Mouse (Mus musculus) MEL (cell line): Measurements from ENCODE around the gene Atp1a2. TPM values are rescaled to one million over a fixed set of nuclear protein-coding genes. Genes with fewer than 3 reads are reported as not detected.

Source experiments
- DNase-seq: peaks from one replicate; pipeline ENCODE4 v3.0.0; 2011; ENCODE audit warnings: low read depth, low spot score
- H3K27ac ChIP-seq: 2 replicates; pipeline ENCODE4 v1.5.1; 2012; ENCODE audit warnings: low read depth, mild to moderate bottlenecking, control low read depth, low read length, moderate library complexity; ENCODE audit not compliant: control insufficient read depth
- H3K27me3 ChIP-seq, 2 experiments: fragments of 150-350 bp in 1 of 2; sonication (generic) in 1 of 2; 2 replicates each; pipeline ENCODE4 v1.6.1; 2012; ENCODE audit warnings: low read length in 2 of 2, mild to moderate bottlenecking in 2 of 2, improper control_type of control experiment in 1 of 2, moderate library complexity in 1 of 2; ENCODE audit not compliant: insufficient read depth in 2 of 2, control insufficient read depth in 1 of 2
- H3K36me3 ChIP-seq, 2 experiments: 2 replicates each; pipeline ENCODE4 v1.6.1; 2012 to 2014; ENCODE audit warnings: low read length in 2 of 2, improper control_type of control experiment in 1 of 2, inconsistent platforms in 1 of 2, mild to moderate bottlenecking in 1 of 2; ENCODE audit not compliant: insufficient read depth in 2 of 2, control insufficient read depth in 1 of 2
- H3K4me1 ChIP-seq, 2 experiments: fragments of 150-350 bp in 1 of 2; sonication (generic) in 1 of 2; 2 replicates each; pipeline ENCODE4 v1.6.1; 2012; ENCODE audit warnings: low read length in 2 of 2, improper control_type of control experiment in 1 of 2, mild to moderate bottlenecking in 1 of 2; ENCODE audit not compliant: insufficient read depth in 2 of 2, control insufficient read depth in 1 of 2
- H3K4me3 ChIP-seq, 2 experiments: fragments of 150-350 bp in 1 of 2; sonication (generic) in 1 of 2; 2 replicates each; pipeline ENCODE4 v1.5.1; 2012; ENCODE audit warnings: low read depth in 2 of 2, low read length in 2 of 2, mild to moderate bottlenecking in 2 of 2, moderate library complexity in 2 of 2, control low read depth in 1 of 2, improper control_type of control experiment in 1 of 2; ENCODE audit not compliant: control insufficient read depth in 1 of 2, insufficient read depth in 1 of 2
- H3K79me2 ChIP-seq: 2 replicates; pipeline ENCODE4 v1.6.1; 2012; ENCODE audit warnings: mild to moderate bottlenecking, low read length, moderate library complexity; ENCODE audit not compliant: control insufficient read depth, poor library complexity, insufficient read depth
- H3K9ac ChIP-seq: 2 replicates; pipeline ENCODE4 v1.6.1; 2012; ENCODE audit warnings: low read depth, mild to moderate bottlenecking, control low read depth, low read length, moderate library complexity; ENCODE audit not compliant: control insufficient read depth, poor library complexity, severe bottlenecking
- H3K9me3 ChIP-seq: fragments of 150-350 bp; sonication (generic); replicated peaks from 2 replicates; pipeline ENCODE4 v1.6.1; 2012; ENCODE audit warnings: mild to moderate bottlenecking, low read length, improper control_type of control experiment, moderate library complexity; ENCODE audit not compliant: insufficient read depth
- BHLHE40 ChIP-seq: IDR thresholded peaks from 2 replicates; pipeline ENCODE4 v1.6.1; 2012; ENCODE audit warnings: low read depth, mild to moderate bottlenecking, inconsistent platforms, low read length, improper control_type of control experiment, borderline replicate concordance
- CHD1 ChIP-seq: IDR thresholded peaks from 2 replicates; pipeline ENCODE4 v1.6.1; 2012; ENCODE audit warnings: low read depth, mild to moderate bottlenecking, inconsistent platforms, low read length, improper control_type of control experiment
- CHD2 ChIP-seq: IDR thresholded peaks from 2 replicates; pipeline ENCODE4 v1.6.1; 2011; ENCODE audit warnings: low read length, improper control_type of control experiment
- CTCF ChIP-seq, 3 experiments: IDR thresholded peaks in 2 of 3; conservative IDR thresholded peaks in 1 of 3; 2 replicates each; pipeline ENCODE4 v1.5.1; 2011 to 2012; ENCODE audit warnings: low read length in 3 of 3, low read depth in 2 of 3, mild to moderate bottlenecking in 2 of 3, improper control_type of control experiment in 1 of 3, inconsistent platforms in 1 of 3, mixed read lengths in 1 of 3, moderate library complexity in 1 of 3; ENCODE audit not compliant: control insufficient read depth in 1 of 3, insufficient read depth in 1 of 3, poor library complexity in 1 of 3, severe bottlenecking in 1 of 3
- E2F4 ChIP-seq: IDR thresholded peaks from 2 replicates; pipeline ENCODE4 v1.6.1; 2011; ENCODE audit warnings: low read depth, low read length, improper control_type of control experiment, borderline replicate concordance
- ELF1 ChIP-seq: IDR thresholded peaks from 2 replicates; pipeline ENCODE4 v1.6.1; 2014; ENCODE audit warnings: low read depth, mild to moderate bottlenecking, inconsistent platforms, low read length, improper control_type of control experiment, moderate library complexity
- EP300 ChIP-seq, 2 experiments: IDR thresholded peaks; 2 replicates each; pipeline ENCODE4 v1.6.1; 2011; ENCODE audit warnings: improper control_type of control experiment in 2 of 2, low read length in 2 of 2, low read depth in 1 of 2, mild to moderate bottlenecking in 1 of 2
- ETS1 ChIP-seq: IDR thresholded peaks from 2 replicates; pipeline ENCODE4 v1.6.1; 2012; ENCODE audit warnings: low read depth, mild to moderate bottlenecking, inconsistent platforms, low read length, improper control_type of control experiment, moderate library complexity
- GABPA ChIP-seq: IDR thresholded peaks from 2 replicates; pipeline ENCODE4 v1.6.1; 2012; ENCODE audit warnings: low read depth, mild to moderate bottlenecking, inconsistent platforms, low read length, improper control_type of control experiment, moderate library complexity
- KAT2A ChIP-seq: conservative IDR thresholded peaks from 2 replicates; pipeline ENCODE4 v1.6.1; 2012; ENCODE audit warnings: low read depth, low read length, improper control_type of control experiment, inconsistent platforms
- MAX ChIP-seq: IDR thresholded peaks from 2 replicates; pipeline ENCODE4 v1.6.1; 2011; ENCODE audit warnings: low read length, improper control_type of control experiment
- MYC ChIP-seq: IDR thresholded peaks from 2 replicates; pipeline ENCODE4 v1.6.1; 2011; ENCODE audit warnings: low read depth, mild to moderate bottlenecking, low read length, improper control_type of control experiment, moderate library complexity
- NELFE ChIP-seq: IDR thresholded peaks from 2 replicates; pipeline ENCODE4 v1.6.1; 2011; ENCODE audit warnings: low read depth, low read length, improper control_type of control experiment
- NRF1 ChIP-seq: IDR thresholded peaks from 2 replicates; pipeline ENCODE4 v1.6.1; 2014; ENCODE audit warnings: low read depth, mild to moderate bottlenecking, inconsistent platforms, low read length, improper control_type of control experiment, moderate library complexity; ENCODE audit not compliant: poor library complexity, insufficient read depth, severe bottlenecking
- POLR2AphosphoS5 ChIP-seq: IDR thresholded peaks from 2 replicates; pipeline ENCODE4 v1.6.1; 2012; ENCODE audit warnings: low read depth, borderline replicate concordance, mild to moderate bottlenecking, inconsistent platforms, low read length, moderate library complexity, mixed read lengths
- RAD21 ChIP-seq: IDR thresholded peaks from 2 replicates; pipeline ENCODE4 v1.6.1; 2011; ENCODE audit warnings: mild to moderate bottlenecking, low read depth, low read length, improper control_type of control experiment
- TAL1 ChIP-seq: IDR thresholded peaks from 2 replicates; pipeline ENCODE4 v1.6.1; 2012; ENCODE audit warnings: mild to moderate bottlenecking, inconsistent platforms, low read length, moderate library complexity, mixed read lengths
- TBP ChIP-seq: IDR thresholded peaks from 2 replicates; pipeline ENCODE4 v1.8.0; 2011; ENCODE audit warnings: low read depth, low read length, improper control_type of control experiment
- TCF12 ChIP-seq: IDR thresholded peaks from 2 replicates; pipeline ENCODE4 v1.6.1; 2014; ENCODE audit warnings: low read depth, mild to moderate bottlenecking, inconsistent platforms, low read length, improper control_type of control experiment, moderate library complexity
- UBTF ChIP-seq: IDR thresholded peaks from 2 replicates; pipeline ENCODE4 v1.6.1; 2012; ENCODE audit warnings: low read depth, mild to moderate bottlenecking, inconsistent platforms, low read length, improper control_type of control experiment, moderate library complexity, borderline replicate concordance; ENCODE audit not compliant: insufficient read depth
- ZC3H11A ChIP-seq: IDR thresholded peaks from 2 replicates; pipeline ENCODE4 v1.6.1; 2012; ENCODE audit warnings: low read depth, mild to moderate bottlenecking, inconsistent platforms, low read length, improper control_type of control experiment
- polyA plus RNA-seq, 2 experiments: library from polyadenylated mRNA; stranded (reverse) in 1 of 2; unstranded in 1 of 2; fragments of >175 nt in 1 of 2; fragments of >200 nt in 1 of 2; gene quantifications; 2 replicates each; pipeline versions ENCODE4 v1.2.1 to v1.2.4; 2012; ENCODE audit warnings: low replicate concordance in 2 of 2, low read depth in 1 of 2; ENCODE audit not compliant: insufficient read length in 2 of 2, insufficient read depth in 1 of 2, missing spikeins in 1 of 2
- total RNA-seq: library from RNA; depleted of rRNA; stranded (reverse); fragments of 300-350 nt; gene quantifications from 2 replicates; pipeline ENCODE4 v1.2.3, GENCODE M21; 2012

Gene Atp1a2
- total and polyA plus RNA-seq, 3 experiments: 0.04 TPM; not detected in 2

- no peak for DNase-seq
- Histone ChIP-seq H3K4me3 (no peak overlapping the region), H3K36me3 (peaks cover 0 to 34% of the 10 kb centered on the region in 2 experiments; a peak in 2 of 4 replicates), H3K9ac (no peak overlapping the region), H3K9me3 (no peaks in the 10 kb centered on the region), H3K27ac (no peak overlapping the region), H3K79me2 (no peaks in the 10 kb centered on the region), H3K27me3 (peaks cover 2 to 6% of the 10 kb centered on the region in 2 experiments; a peak in 2 of 4 replicates), H3K4me1 (peaks cover 9 to 39% of the 10 kb centered on the region in 2 experiments)
- TF ChIP-seq ELF1: no peak
- TF ChIP-seq E2F4: no peak
- no peak for TF ChIP-seq TBP
- TF ChIP-seq MAX: no peak
- TF ChIP-seq CHD2: no peak
- no peak for TF ChIP-seq GABPA
- TF ChIP-seq UBTF: no peak
- TF ChIP-seq RAD21: no peak
- TF ChIP-seq POLR2AphosphoS5: no peak
- TF ChIP-seq BHLHE40: no peak
- no peak for TF ChIP-seq ZC3H11A
- TF ChIP-seq NRF1: no peak
Measured at GRCm38 (mm10) chr1:172301180-172301579, 3.3 kb upstream of the Atp1a2 start.

GRCm38 (mm10) chr1:172300247-172300646 lies 2.4 kb upstream of the Atp1a2 start:
- Histone ChIP-seq H3K9me3 (no peaks in the 10 kb centered on the region), H3K27me3 (peaks cover 6% of the 10 kb centered on the region in 2 experiments; a peak in 2 of 4 replicates), H3K36me3 (peaks cover 0 to 27% of the 10 kb centered on the region in 2 experiments; a peak in 2 of 4 replicates), H3K27ac (no peak overlapping the region), H3K4me3 (no peak overlapping the region), H3K9ac (no peak overlapping the region), H3K79me2 (no peaks in the 10 kb centered on the region), H3K4me1 (peaks cover 9 to 30% of the 10 kb centered on the region in 2 experiments)
- TF ChIP-seq EP300 (IDR thresholded peaks at IDR 0.05; ENCODE audit: low read depth in 1 of 2, low read length in 2 of 2) (no peak), CTCF (IDR thresholded peaks at IDR 0.05 in 2 of 3, conservative IDR thresholded peaks at IDR 0.05 in 1 of 3; ENCODE audit: control insufficient read depth in 1 of 3, insufficient read depth in 1 of 3, low read depth in 2 of 3, low read length in 3 of 3, poor library complexity in 1 of 3, severe bottlenecking in 1 of 3) (0 out of 6 replicates have a peak, but pooled peaks of 1 of the 3 experiments have one; percentile 4)
- DNase-seq: no peak

- Histone ChIP-seq H3K27me3 (peaks cover 6% of the 10 kb centered on the region in 2 experiments; a peak in 2 of 4 replicates), H3K27ac (no peak overlapping the region), H3K4me1 (peaks cover 9 to 25% of the 10 kb centered on the region in 2 experiments), H3K9ac (no peak overlapping the region), H3K79me2 (no peaks in the 10 kb centered on the region), H3K4me3 (no peak overlapping the region), H3K9me3 (no peaks in the 10 kb centered on the region), H3K36me3 (peaks cover 0 to 22% of the 10 kb centered on the region in 2 experiments; a peak in 2 of 4 replicates)
- DNase-seq: no peak
- no peak for TF ChIP-seq NELFE
- TF ChIP-seq KAT2A: no peak
- TF ChIP-seq ELF1: no peak
- no peak for TF ChIP-seq TCF12
- TF ChIP-seq MYC: no peak
- no peak for TF ChIP-seq TBP
- TF ChIP-seq POLR2AphosphoS5: no peak
- TF ChIP-seq TAL1: no peak
- no peak for TF ChIP-seq ETS1
- TF ChIP-seq NRF1: no peak
- no peak for TF ChIP-seq UBTF
- no peak for TF ChIP-seq CHD1
Measured at GRCm38 (mm10) chr1:172299528-172299927, 1.7 kb upstream of the Atp1a2 start.
